Mouse (Mus musculus) lung, embryonic 16.5 days (tissue): Measurements from ENCODE around the gene Epn1. TPM values are rescaled to one million over a fixed set of nuclear protein-coding genes. Genes with fewer than 3 reads are reported as not detected.

Source experiments
- ATAC-seq: fragments of 200-750 bp; cut with Nextera tagmentation; 2 replicates; pipeline ENCODE4 v1.8.0; 2017; ENCODE audit warnings: low read depth, mild to moderate bottlenecking, moderate library complexity
- H3K27ac ChIP-seq: fragments of 300-500 bp; sonication (generic); 2 replicates; pipeline ENCODE4 v1.5.1; 2014; ENCODE audit warnings: mild to moderate bottlenecking, control low read depth, low read length
- H3K27me3 ChIP-seq: fragments of 300-500 bp; sonication (generic); 2 replicates; pipeline ENCODE4 v1.6.1; 2014; ENCODE audit warnings: low read depth, low read length, mixed read lengths; ENCODE audit not compliant: control insufficient read depth, insufficient read depth
- H3K36me3 ChIP-seq: fragments of 300-500 bp; sonication (generic); 2 replicates; pipeline ENCODE4 v1.6.1; 2014; ENCODE audit warnings: low read length; ENCODE audit not compliant: control insufficient read depth, insufficient read depth
- H3K4me1 ChIP-seq: fragments of 300-500 bp; sonication (generic); replicated peaks from 2 replicates; pipeline ENCODE4 v1.6.1; 2014; ENCODE audit warnings: low read length, mixed read lengths; ENCODE audit not compliant: control insufficient read depth, insufficient read depth
- H3K4me2 ChIP-seq: fragments of 300-500 bp; sonication (generic); 2 replicates; pipeline ENCODE4 v1.6.1; 2014; ENCODE audit warnings: low read depth, low read length, control low read depth
- H3K4me3 ChIP-seq: fragments of 300-500 bp; sonication (generic); 2 replicates; pipeline ENCODE4 v1.5.1; 2014; ENCODE audit warnings: mild to moderate bottlenecking, low read length, control low read depth
- H3K9ac ChIP-seq: fragments of 300-500 bp; sonication (generic); 2 replicates; pipeline ENCODE4 v1.6.1; 2014; ENCODE audit warnings: low read length, control low read depth
- H3K9me3 ChIP-seq: fragments of 300-500 bp; sonication (generic); 2 replicates; pipeline ENCODE4 v1.6.1; 2016; ENCODE audit warnings: low read length; ENCODE audit not compliant: control insufficient read depth
- WGBS: fragments of 180-500 bp; shearing (Covaris S2); extraction: QIAGEN DNeasy Blood & Tissue Kit; methylation state at CpG from one replicate; pipeline ENCODE4 v1.1.7; 2014; 5-methylcytosine and 5-hydroxymethylcytosine counted together
- polyA plus RNA-seq: library from polyadenylated mRNA; unstranded; fragments of >200 nt; fragmentation: Nextera tagmentation; extraction: Ambion mirVana; gene quantifications from 2 replicates; pipeline ENCODE4 v1.2.1, GENCODE M21; 2015

The Epn1 gene
- polyA plus RNA-seq, 1 experiment from 2014 or later: 53.8 TPM

DNA sequence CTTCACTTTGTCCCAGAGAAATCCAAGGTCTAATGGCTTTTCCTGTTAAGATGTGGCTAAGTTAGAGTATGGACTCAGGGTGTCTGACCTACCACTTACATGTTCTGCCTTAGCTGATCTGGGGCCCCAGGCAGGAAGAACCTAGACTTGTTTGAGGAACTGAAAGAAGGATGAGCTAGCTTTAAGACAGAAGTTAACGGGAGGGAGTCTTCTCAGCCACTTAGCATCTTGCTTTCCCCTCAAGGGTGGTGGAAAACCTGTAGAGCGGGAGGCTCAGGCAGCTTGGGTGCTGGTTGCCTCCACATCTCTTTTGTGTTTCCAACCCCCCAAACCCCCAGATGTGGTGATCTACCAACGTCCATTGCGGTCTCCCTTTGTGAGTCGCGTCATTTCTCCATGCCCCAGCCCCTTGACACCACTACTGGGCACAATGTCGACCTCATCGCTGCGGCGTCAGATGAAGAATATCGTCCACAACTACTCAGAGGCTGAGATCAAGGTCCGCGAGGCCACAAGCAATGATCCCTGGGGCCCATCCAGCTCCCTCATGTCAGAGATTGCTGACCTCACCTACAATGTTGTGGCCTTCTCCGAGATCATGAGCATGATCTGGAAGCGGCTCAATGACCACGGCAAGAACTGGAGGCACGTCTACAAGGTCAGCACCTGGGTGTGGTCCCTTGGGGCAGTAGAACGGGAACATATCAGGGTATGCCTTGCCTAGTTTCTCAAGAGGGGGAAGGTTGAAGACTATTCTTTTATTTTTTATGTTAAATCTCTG, 3.5 kb downstream of the Epn1 start:
- Histone ChIP-seq H3K4me3 (no peak overlapping the region), H3K27me3 (no peaks in the 10 kb centered on the region), H3K27ac (no peak overlapping the region), H3K36me3 (peaks cover 15% of the 10 kb centered on the region; the same call in 1 of the 2 replicates), H3K4me2 (no peak overlapping the region), H3K9me3 (no peaks in the 10 kb centered on the region), H3K9ac (no peak overlapping the region), H3K4me1 (peaks cover 17% of the 10 kb centered on the region)
- no peak for ATAC-seq
- WGBS: 90% methylated on average over 18 of the region's 18 CpGs

DNA sequence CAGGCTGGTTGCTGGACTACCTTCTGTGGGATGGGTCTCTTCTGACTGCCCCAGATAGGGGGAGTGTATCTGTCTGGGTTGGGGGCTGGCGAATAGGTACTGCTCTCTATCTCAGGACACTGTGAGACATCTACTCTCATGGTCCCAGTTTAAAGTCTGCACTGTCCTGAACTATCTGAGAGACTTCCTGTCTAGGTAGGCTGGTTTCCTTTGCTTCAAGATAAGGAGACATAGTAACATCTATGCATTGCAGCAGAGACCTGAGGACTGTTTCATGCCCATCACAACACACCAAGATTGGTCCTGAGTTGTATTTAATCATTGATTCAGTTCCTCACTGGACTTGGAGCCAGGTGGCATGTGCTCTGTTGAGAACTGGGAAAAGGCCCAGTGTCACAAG, 5.5 kb downstream of the Epn1 start:
- peaks cover 17% of the 10 kb centered on the region for H3K4me1 ChIP-seq
- no peaks in the 10 kb centered on the region for H3K27me3 ChIP-seq
- no peaks in the 10 kb centered on the region for H3K9me3 ChIP-seq
- no peak overlapping the region for H3K27ac ChIP-seq
- H3K4me3 ChIP-seq: no peak overlapping the region
- H3K36me3 ChIP-seq: peaks cover 20% of the 10 kb centered on the region
- H3K9ac ChIP-seq: no peak overlapping the region
- H3K4me2 ChIP-seq: no peak overlapping the region
- WGBS: 93% methylated on average over 1 of the region's 1 CpGs
- ATAC-seq: no peak

DNA sequence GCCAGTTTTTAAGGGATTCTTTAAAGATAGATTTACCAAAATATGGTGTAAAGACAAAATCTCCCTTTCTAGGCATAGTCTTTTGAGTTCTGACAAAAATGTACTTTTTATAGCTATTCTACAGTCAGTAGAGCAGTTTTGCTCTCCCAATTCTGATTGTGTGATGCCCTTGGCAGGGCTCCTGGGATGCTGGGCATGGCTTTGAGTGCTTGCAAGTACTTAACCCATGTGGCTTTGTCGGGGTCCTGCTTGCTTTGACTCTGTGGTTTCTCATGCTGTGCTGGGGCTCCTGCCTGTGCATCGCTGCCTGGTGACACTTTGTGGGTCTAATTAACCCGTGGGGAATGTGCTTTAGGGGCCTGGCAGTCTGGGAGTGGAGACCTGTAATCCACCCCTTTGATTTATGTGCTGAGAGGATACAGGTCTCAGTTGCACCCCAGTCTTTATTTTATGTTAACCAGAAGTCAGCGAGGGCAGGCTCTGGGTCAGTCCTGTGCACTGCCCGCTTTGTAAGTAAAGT, 6.9 kb downstream of the Epn1 start:
- H3K36me3 ChIP-seq: peaks cover 28% of the 10 kb centered on the region
- no peak for ATAC-seq
- H3K4me1 ChIP-seq: peaks cover 6% of the 10 kb centered on the region
- WGBS: 86% methylated on average over 5 of the region's 5 CpGs
- H3K4me2 ChIP-seq: no peak overlapping the region
- H3K27ac ChIP-seq: no peak overlapping the region
- no peak overlapping the region for H3K9ac ChIP-seq
- H3K4me3 ChIP-seq: no peak overlapping the region
- no peaks in the 10 kb centered on the region for H3K27me3 ChIP-seq
- no peaks in the 10 kb centered on the region for H3K9me3 ChIP-seq

DNA sequence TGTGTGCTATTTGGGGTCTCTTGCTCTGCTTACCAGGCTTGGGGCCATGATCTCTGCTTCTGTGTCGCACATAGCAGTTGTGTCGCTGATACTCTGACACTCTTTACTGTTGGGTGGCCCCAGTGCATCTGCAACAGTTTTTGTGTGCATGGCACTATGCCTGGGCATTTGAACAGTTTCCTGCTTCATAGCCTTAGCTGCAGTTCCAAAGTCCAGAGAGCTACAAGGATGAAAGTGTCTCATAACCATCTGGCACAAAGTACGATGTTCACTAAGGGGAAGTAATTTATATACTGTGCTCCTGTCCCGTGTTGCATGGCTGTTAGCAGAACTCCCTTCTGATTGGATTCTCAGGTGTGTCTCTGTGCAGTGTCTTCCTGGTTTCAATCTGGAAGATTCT, 7.9 kb downstream of the Epn1 start:
- Histone ChIP-seq H3K27ac (no peak overlapping the region), H3K4me3 (no peak overlapping the region), H3K9me3 (no peaks in the 10 kb centered on the region), H3K27me3 (no peaks in the 10 kb centered on the region), H3K9ac (no peak overlapping the region), H3K36me3 (peaks cover 32% of the 10 kb centered on the region), H3K4me2 (no peak overlapping the region), H3K4me1 (no peaks in the 10 kb centered on the region)
- WGBS: 79% methylated on average over 4 of the region's 4 CpGs
- no peak for ATAC-seq

DNA sequence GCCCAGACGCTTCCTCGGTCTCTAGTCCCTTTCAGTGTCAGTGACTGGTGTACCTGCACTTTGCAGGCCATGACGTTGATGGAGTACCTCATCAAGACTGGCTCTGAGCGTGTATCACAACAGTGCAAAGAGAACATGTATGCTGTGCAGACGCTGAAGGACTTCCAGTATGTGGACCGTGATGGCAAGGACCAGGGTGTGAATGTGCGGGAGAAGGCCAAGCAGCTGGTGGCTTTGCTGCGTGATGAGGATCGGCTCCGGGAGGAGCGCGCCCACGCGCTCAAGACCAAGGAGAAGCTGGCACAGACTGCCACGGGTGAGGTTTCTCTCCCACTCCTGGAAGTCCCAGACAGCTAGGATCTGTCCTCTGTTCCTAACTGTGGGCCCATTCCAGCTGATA, 9.8 kb downstream of the Epn1 start:
- H3K36me3 ChIP-seq: peaks cover 36% of the 10 kb centered on the region
- no peak overlapping the region for H3K4me2 ChIP-seq
- ATAC-seq: no peak
- H3K9ac ChIP-seq: no peak overlapping the region
- no peak overlapping the region for H3K27ac ChIP-seq
- H3K4me3 ChIP-seq: no peak overlapping the region
- H3K27me3 ChIP-seq: no peaks in the 10 kb centered on the region
- WGBS: 88% methylated on average over 15 of the region's 15 CpGs
- no peaks in the 10 kb centered on the region for H3K4me1 ChIP-seq
- no peaks in the 10 kb centered on the region for H3K9me3 ChIP-seq

DNA sequence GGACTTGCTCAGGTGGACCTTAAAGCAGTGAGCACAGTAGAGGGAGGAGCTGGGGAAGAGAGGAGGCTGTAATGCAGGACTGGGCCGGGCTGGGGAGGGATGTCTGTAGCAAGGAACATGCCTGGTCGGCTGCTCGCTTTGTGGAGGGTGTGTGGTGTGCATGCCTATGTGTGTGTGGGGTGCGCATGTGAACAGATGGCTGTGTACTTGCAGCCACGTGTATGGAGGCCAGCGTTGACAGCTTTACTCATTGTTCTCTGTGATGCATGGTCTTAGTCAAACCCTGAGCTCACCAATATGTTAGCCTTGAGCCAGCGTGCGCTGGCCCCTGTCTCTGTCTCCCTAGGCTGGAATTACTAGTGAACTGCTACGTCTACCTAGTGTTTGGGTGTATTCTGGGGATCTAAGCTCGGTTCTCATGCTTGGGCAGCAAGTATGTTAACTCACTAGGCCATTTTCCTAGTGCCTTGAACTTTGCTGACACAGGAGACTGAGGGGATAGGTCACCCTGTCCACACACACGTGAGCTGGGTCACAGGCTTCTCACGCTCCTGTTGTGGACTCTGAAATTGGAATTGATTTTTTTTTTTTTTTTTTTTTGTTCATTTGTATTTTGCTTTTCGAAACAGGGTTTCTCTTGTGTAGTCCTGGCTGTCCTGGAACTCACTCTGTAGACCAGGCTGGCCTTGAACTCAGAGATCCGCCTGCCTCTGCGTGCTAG, 11.1 kb downstream of the Epn1 start:
- 91% methylated on average over 15 of the region's 15 CpGs for WGBS
- no peaks in the 10 kb centered on the region for H3K27me3 ChIP-seq
- no peak for ATAC-seq
- H3K9ac ChIP-seq: no peak overlapping the region
- H3K36me3 ChIP-seq: peaks cover 44% of the 10 kb centered on the region
- no peak overlapping the region for H3K4me3 ChIP-seq
- H3K4me2 ChIP-seq: no peak overlapping the region
- no peaks in the 10 kb centered on the region for H3K9me3 ChIP-seq
- no peak overlapping the region for H3K27ac ChIP-seq
- no peaks in the 10 kb centered on the region for H3K4me1 ChIP-seq

DNA sequence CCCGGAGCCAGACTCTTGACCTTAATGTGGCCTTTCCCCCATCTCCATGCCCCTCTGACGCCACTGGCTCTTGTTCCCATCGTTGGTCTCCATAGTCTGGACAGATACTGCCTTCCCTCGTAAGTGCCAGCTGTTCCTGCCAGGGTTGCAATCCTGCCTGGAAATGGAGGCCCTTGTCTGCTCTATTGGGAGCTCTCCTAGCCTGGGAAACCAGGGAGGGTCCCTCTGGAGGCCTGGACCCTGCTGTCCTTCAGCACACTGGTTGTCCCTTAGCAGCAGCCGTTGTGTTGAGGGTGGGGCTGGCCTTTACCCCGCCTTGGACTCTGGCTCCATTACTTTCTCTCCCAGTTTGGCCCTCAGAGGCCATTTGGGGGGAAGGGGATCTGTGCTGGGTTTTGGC, 12.3 kb downstream of the Epn1 start:
- H3K9me3 ChIP-seq: no peaks in the 10 kb centered on the region
- 69% methylated on average over 6 of the region's 6 CpGs for WGBS
- no peak overlapping the region for H3K4me2 ChIP-seq
- no peak overlapping the region for H3K9ac ChIP-seq
- no peak overlapping the region for H3K27ac ChIP-seq
- no peaks in the 10 kb centered on the region for H3K27me3 ChIP-seq
- peaks cover 48% of the 10 kb centered on the region for H3K36me3 ChIP-seq
- H3K4me3 ChIP-seq: no peak overlapping the region
- no peak for ATAC-seq
- H3K4me1 ChIP-seq: no peaks in the 10 kb centered on the region

DNA sequence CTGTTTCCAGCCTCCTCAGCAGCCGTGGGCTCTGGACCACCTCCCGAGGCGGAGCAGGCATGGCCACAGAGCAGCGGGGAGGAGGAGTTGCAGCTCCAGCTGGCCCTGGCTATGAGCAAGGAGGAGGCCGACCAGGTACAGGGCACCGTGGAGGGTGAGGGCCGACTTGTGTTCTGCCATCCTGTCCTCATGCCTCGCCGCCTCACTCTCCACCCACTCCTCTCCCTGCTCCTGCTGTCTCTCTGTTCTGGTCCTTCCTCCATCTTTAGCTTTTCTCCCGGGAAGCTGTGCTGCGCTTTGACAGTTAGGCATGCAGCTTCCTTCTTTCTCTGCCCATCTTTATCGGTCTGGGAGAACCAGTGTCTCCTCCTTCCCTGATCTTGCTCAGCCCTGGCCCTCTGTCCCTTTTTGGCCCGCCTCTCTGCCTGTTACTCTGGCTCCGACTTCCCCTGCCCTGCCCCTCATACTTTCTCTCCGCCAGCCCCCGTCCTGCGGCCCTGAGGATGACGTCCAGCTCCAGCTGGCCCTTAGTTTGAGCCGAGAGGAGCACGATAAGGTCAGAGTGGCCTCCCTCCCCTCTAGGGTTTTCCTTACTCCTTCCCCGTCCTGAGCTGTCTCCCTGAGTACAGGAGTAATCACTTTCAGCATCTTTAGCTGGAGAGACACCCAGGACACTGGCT, 12.9 kb downstream of the Epn1 start:
- no peak for ATAC-seq
- peaks cover 53% of the 10 kb centered on the region for H3K36me3 ChIP-seq
- no peak overlapping the region for H3K9ac ChIP-seq
- H3K4me1 ChIP-seq: no peaks in the 10 kb centered on the region
- no peak overlapping the region for H3K27ac ChIP-seq
- H3K4me2 ChIP-seq: no peak overlapping the region
- H3K4me3 ChIP-seq: no peak overlapping the region
- no peaks in the 10 kb centered on the region for H3K9me3 ChIP-seq
- 80% methylated on average over 21 of the region's 21 CpGs for WGBS
- no peaks in the 10 kb centered on the region for H3K27me3 ChIP-seq

DNA sequence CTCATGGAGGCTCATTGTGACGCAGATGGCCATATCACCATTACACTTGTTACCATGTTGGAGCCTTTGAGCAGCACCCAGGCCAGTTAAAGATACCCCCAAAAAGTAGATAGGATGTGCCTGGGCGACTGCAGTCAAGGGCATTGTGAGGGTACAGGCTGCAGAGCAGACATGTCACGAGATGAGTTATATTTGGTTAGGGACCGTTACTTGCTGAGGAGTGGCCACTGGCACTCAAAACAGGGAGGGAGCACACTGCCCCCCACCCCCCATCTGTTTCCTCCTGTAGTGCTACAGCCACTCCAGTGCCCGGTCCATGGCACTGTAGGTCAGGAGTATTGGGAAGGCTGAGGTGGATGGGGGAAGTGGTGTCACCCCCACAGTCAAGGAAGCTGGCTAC, 18.7 kb downstream of the Epn1 start:
- Histone ChIP-seq H3K4me3 (no peak overlapping the region), H3K4me2 (no peak overlapping the region), H3K27me3 (no peaks in the 10 kb centered on the region), H3K9me3 (no peaks in the 10 kb centered on the region), H3K9ac (no peak overlapping the region), H3K36me3 (peaks cover 35% of the 10 kb centered on the region), H3K27ac (no peak overlapping the region), H3K4me1 (no peaks in the 10 kb centered on the region)
- no peak for ATAC-seq
- WGBS: 93% methylated on average over 5 of the region's 5 CpGs
